Mouse (Mus musculus): Measurements from ENCODE around the gene Eef1akmt3. TPM values are rescaled to one million over a fixed set of nuclear protein-coding genes. Genes with fewer than 3 reads are reported as not detected.

Gene Eef1akmt3
- total RNA-seq, 1 experiment: 0.49 TPM

GRCm38 (mm10) chr10:127043187-127043586 is 1.9 kb upstream of the Eef1akmt3 start:
- DNase-seq (ENCODE audit: low read depth, low spot score): no peak
- in situ Hi-C loops (cut with MboI; ENCODE audit: low sequenced_read_pairs in 2 of 2, unreplicated experiment in 2 of 2): no loop called here
- H3K4me1 ChIP-seq (ENCODE audit: control insufficient read depth in 2 of 2, insufficient read depth in 2 of 2, low read length in 2 of 2, poor library complexity in 1 of 2): peaks cover 0 to 13% of the 10 kb centered on the region in 2 experiments
- H3K4me3 ChIP-seq (ENCODE audit: insufficient read depth in 1 of 2, low read depth in 1 of 2, low read length in 2 of 2, poor library complexity in 1 of 2, severe bottlenecking in 1 of 2): no peak overlapping the region
- H3K36me3 ChIP-seq (ENCODE audit: control insufficient read depth, insufficient read depth, low read length, poor library complexity, severe bottlenecking): peaks cover 19% of the 10 kb centered on the region
- no peak overlapping the region for H3K27ac ChIP-seq (ENCODE audit: insufficient read depth, low read depth, low read length, poor library complexity, severe bottlenecking)
- TF ChIP-seq HCFC1 (IDR thresholded peaks at IDR 0.05; ENCODE audit: borderline replicate concordance, insufficient read depth, low read length): no peak
- no peak for TF ChIP-seq ZNF384 (IDR thresholded peaks at IDR 0.05; ENCODE audit: low read depth, low read length)
- TF ChIP-seq CHD2 (IDR thresholded peaks at IDR 0.05; ENCODE audit: low read depth, low read length): no peak
- no peak for TF ChIP-seq ZC3H11A (IDR thresholded peaks at IDR 0.05; ENCODE audit: borderline replicate concordance, low read depth, low read length)
- no peak for TF ChIP-seq MAFK (IDR thresholded peaks at IDR 0.05; ENCODE audit: insufficient read depth, low read depth, low read length)
- no peak overlapping the region for H3K9ac ChIP-seq (ENCODE audit: insufficient read depth, low read depth, low read length, poor library complexity, severe bottlenecking)
- no peaks in the 10 kb centered on the region for H3K9me3 ChIP-seq (ENCODE audit: control insufficient read depth, insufficient read depth, low read depth, low read length)

GRCm38 (mm10) chr10:127042468-127043115 is 1.3 kb upstream of the Eef1akmt3 start:
- peaks cover 19% of the 10 kb centered on the region for H3K36me3 ChIP-seq (ENCODE audit: control insufficient read depth, insufficient read depth, low read length, poor library complexity, severe bottlenecking)
- no peak for DNase-seq (ENCODE audit: low read depth, low spot score)
- no peak for TF ChIP-seq HCFC1 (IDR thresholded peaks at IDR 0.05; ENCODE audit: borderline replicate concordance, insufficient read depth, low read length)
- TF ChIP-seq MAFK (IDR thresholded peaks at IDR 0.05; ENCODE audit: insufficient read depth, low read depth, low read length): no peak
- no peak for TF ChIP-seq ZNF384 (IDR thresholded peaks at IDR 0.05; ENCODE audit: low read depth, low read length)
- no peak for TF ChIP-seq CHD2 (IDR thresholded peaks at IDR 0.05; ENCODE audit: low read depth, low read length)
- TF ChIP-seq ZC3H11A (IDR thresholded peaks at IDR 0.05; ENCODE audit: borderline replicate concordance, low read depth, low read length): no peak

GRCm38 (mm10) chr10:127041774-127042338 is 543 bp upstream of the Eef1akmt3 start:
- H3K4me3 ChIP-seq (ENCODE audit: insufficient read depth in 1 of 2, low read depth in 1 of 2, low read length in 2 of 2, poor library complexity in 1 of 2, severe bottlenecking in 1 of 2): peak overlapping the region; percentile 87 to 96
- peak overlapping the region; percentile 95 for H3K9ac ChIP-seq (ENCODE audit: insufficient read depth, low read depth, low read length, poor library complexity, severe bottlenecking)
- peak overlapping the region; percentile 84 for H3K27ac ChIP-seq (ENCODE audit: insufficient read depth, low read depth, low read length, poor library complexity, severe bottlenecking)
- DNase-seq (ENCODE audit: low read depth, low spot score): peak; percentile 82
- in situ Hi-C loops (cut with MboI; ENCODE audit: low sequenced_read_pairs in 2 of 2, unreplicated experiment in 2 of 2): no loop called here
- peaks cover 3 to 18% of the 10 kb centered on the region in 2 experiments for H3K4me1 ChIP-seq (ENCODE audit: control insufficient read depth in 2 of 2, insufficient read depth in 2 of 2, low read length in 2 of 2, poor library complexity in 1 of 2)
- TF ChIP-seq ZNF384 (IDR thresholded peaks at IDR 0.05; ENCODE audit: low read depth, low read length) (no peak), HCFC1 (IDR thresholded peaks at IDR 0.05; ENCODE audit: borderline replicate concordance, insufficient read depth, low read length) (peak; percentile 83), ZC3H11A (IDR thresholded peaks at IDR 0.05; ENCODE audit: borderline replicate concordance, low read depth, low read length) (no peak), CHD2 (IDR thresholded peaks at IDR 0.05; ENCODE audit: low read depth, low read length) (no peak), MAFK (IDR thresholded peaks at IDR 0.05; ENCODE audit: insufficient read depth, low read depth, low read length) (no peak)
- H3K36me3 ChIP-seq (ENCODE audit: control insufficient read depth, insufficient read depth, low read length, poor library complexity, severe bottlenecking): peaks cover 19% of the 10 kb centered on the region
- H3K9me3 ChIP-seq (ENCODE audit: control insufficient read depth, insufficient read depth, low read depth, low read length): no peaks in the 10 kb centered on the region

More at GRCm38 (mm10) chr10:127042468-127043115, 1.3 kb upstream of the Eef1akmt3 start:
- in situ Hi-C loops (cut with MboI; ENCODE audit: low sequenced_read_pairs in 2 of 2, unreplicated experiment in 2 of 2): no loop called here
- Histone ChIP-seq H3K27ac (ENCODE audit: insufficient read depth, low read depth, low read length, poor library complexity, severe bottlenecking) (no peak overlapping the region), H3K4me3 (ENCODE audit: insufficient read depth in 1 of 2, low read depth in 1 of 2, low read length in 2 of 2, poor library complexity in 1 of 2, severe bottlenecking in 1 of 2) (peak overlapping the region; percentile 87 to 96), H3K9me3 (ENCODE audit: control insufficient read depth, insufficient read depth, low read depth, low read length) (no peaks in the 10 kb centered on the region), H3K4me1 (ENCODE audit: control insufficient read depth in 2 of 2, insufficient read depth in 2 of 2, low read length in 2 of 2, poor library complexity in 1 of 2) (peaks cover 1 to 18% of the 10 kb centered on the region in 2 experiments), H3K9ac (ENCODE audit: insufficient read depth, low read depth, low read length, poor library complexity, severe bottlenecking) (peak overlapping the region; percentile 95; the same call in 1 of the 2 replicates)

GRCm38 (mm10) chr10:127040569-127041214 is 621 bp downstream of the Eef1akmt3 start:
- Histone ChIP-seq H3K4me3 (ENCODE audit: insufficient read depth in 1 of 2, low read depth in 1 of 2, low read length in 2 of 2, poor library complexity in 1 of 2, severe bottlenecking in 1 of 2) (peak overlapping the region; percentile 87 to 96), H3K9me3 (ENCODE audit: control insufficient read depth, insufficient read depth, low read depth, low read length) (no peaks in the 10 kb centered on the region), H3K27ac (ENCODE audit: insufficient read depth, low read depth, low read length, poor library complexity, severe bottlenecking) (no peak overlapping the region), H3K9ac (ENCODE audit: insufficient read depth, low read depth, low read length, poor library complexity, severe bottlenecking) (peak overlapping the region; percentile 66), H3K4me1 (ENCODE audit: control insufficient read depth in 2 of 2, insufficient read depth in 2 of 2, low read length in 2 of 2, poor library complexity in 1 of 2) (peaks cover 3 to 18% of the 10 kb centered on the region in 2 experiments), H3K36me3 (ENCODE audit: control insufficient read depth, insufficient read depth, low read length, poor library complexity, severe bottlenecking) (peaks cover 16% of the 10 kb centered on the region)
- in situ Hi-C loops (cut with MboI; ENCODE audit: low sequenced_read_pairs in 2 of 2, unreplicated experiment in 2 of 2): no loop called here
- peak; percentile 93 for TF ChIP-seq ZNF384 (IDR thresholded peaks at IDR 0.05; ENCODE audit: low read depth, low read length)
- TF ChIP-seq HCFC1 (IDR thresholded peaks at IDR 0.05; ENCODE audit: borderline replicate concordance, insufficient read depth, low read length): no peak
- DNase-seq (ENCODE audit: low read depth, low spot score): no peak

Data from ES-E14 (cell line).